Mouse (Mus musculus): ENCODE measurements around the gene 1700020A23Rik.

Gene 1700020A23Rik

DNA sequence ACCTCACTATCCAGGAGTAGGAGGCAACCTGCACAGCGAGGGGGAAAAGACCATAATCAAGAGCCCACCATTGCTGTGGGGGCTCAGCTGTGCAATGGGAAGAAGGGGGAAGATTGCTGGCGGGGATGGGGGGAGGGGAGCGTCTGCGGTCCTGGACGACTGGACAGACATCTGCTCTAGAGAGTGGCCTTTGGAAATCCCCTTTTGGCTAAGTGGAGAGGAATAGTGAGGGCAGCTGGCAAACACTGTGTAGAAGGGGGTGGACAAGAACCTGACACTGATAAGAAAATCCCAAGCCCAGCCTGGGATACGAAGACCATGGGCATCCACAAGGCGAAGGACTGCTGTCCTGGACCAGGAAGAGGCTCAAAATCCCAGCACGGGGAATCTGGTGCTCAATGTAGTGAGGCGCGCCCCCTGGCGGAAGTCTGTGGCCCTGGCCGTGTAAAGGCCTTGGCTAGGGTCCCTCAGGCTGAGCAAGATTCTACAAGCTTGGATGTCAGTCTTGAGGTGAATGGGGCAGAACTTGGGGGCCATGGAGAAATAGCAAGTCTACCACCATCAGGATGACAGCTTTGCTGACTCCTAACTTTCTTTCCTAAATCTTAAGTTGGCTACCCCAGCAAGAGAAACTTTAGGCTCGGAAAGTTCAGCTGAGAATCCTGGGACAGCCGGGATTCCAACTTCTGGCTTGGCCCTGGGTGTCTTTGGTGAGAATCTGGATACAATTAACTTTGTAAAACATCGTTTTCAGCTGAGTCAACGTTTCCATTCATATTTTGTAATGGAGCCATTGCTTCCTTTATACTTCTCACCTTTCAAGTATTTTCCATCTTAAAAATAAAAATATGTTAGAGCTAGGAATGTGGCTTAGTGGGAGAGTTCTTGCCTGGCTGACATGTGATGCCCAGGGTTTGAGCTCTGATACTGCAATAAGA lies 6.8 kb downstream of the 1700020A23Rik start:
- peak; percentile 93 to 94 for DNase-seq

DNA sequence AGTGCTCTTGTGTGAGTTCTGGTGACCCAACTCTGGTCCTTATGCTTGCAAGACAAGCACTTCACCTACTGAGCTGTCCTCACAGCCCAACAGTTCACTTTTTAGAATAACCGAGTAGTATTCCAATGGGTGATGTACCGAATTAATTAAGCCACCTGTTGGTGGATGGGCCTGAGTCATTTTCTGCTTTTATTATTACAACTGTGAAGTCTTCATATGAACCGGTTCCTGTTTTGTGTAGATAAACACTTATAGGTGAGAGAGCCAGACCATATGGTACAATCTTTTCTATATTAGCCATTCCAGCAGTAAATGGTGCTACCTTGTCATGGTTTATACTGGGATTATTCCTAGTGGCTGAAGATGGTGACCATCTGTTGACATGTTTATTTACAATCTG lies 7.7 kb downstream of the 1700020A23Rik start:
- DNase-seq, result no peak

DNA sequence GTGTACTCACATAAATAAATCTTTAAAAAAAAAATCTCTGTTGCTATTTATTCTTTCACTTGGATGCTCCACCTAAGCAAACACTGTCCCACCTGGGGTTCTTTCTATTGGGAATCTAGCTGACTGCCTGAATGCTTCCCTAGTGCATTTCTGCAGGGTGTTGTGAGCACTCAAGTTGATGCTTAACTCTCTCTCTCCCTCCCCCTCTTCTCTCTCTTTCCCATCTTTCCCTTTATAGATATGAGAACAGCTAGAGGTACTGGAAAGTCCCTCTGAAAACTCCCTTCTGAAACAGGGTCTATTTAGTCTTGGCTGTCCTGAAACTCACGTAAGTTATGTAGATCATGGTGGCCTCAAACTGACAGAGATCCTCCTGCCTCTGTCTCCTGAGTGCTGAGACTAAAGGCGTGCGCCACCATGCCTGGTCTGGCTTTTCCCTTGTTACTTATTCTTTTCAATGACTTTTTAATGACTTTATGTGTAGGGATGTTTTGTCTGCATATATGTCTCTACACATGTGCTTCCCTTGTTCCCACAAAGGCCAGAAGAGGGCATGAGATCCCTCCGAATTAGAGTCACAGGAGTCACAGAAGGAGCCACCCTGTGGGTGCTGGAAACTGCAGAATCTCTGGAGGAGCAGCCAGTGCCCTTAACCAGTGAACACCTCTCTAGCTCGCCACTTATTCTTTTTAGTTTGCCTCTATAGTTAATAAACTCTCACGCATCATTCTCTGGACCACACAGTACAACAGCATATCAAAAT lies 9.2 kb downstream of the 1700020A23Rik start:
- peak in 1 of 2 experiments; percentile 19 for DNase-seq

DNA sequence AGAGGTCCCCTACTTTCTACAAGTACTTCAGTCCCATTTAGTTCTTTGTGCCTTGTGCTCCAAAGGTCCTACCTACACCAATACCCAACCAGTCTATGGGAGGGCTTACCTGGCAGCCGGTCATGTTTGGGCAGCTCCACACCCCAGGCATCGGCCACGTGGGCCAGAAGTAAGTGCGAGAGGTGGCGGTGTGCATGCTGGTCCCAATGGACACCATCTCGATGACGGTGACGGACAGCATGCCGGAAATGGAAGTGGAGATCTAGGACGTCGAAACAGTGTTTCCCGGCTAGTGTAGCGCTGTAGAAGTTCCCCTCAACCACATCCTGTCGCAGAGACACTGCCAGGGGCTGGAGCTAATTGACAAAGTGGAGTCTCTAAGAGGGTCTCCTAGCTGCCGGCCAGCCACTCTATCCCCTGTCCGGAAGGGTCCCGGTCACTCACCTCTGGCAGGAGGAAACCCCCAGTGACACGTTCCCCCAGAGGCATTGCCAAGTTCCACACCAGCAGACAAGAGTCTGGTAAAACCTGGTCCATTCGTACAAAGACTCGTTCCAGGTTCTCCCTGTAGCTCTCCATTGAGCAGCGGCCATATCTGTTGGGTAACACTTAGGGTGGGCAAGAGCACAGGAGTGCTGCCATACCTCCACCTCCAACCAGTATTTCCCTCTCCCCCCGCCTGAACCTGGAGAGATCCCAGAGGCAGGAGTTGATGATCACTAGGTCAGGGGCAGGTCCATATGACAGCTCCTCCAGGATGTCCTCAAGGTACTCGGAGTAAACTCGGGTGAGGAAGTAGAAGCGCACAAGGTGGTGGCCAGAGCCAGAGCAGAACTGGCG lies 16.9 kb downstream of the 1700020A23Rik start:
- no peak for DNase-seq

DNA sequence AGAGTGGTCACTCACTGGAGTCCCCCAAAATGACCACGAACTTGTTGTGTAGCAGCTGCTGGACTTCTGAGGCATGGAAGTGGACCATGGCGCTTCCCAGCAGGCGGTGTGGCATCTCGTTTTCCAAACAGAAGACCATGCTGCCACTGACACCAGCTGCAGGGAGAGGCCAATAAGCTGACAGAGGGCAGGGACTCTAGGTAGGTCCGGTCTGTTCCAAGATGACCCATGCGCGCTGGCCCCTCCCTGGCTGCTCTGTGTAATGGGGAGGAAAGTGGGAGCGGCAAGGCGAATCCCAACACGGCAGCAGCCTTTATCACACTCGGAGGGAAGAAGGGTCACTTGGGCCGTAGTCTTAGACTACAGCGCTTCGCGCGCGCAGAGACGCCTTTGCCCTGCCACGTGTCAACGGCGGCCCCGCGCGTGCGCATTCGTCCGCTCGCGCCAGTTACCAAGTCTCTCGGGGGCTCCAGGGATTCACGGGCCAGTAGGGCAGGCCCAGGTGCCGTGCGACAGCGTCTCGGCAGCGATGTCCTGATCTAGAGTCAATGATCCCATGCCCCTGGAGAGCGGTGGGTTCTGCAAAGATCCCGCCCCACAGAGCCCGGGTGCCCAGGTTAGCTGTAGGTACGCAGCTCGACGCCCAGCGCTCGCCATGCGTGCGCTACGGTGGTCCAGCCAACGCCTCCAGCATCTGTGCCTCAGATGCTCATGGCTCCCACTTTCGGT lies 18.5 kb downstream of the 1700020A23Rik start:
- DNase-seq, result peak; percentile 86 to 92

DNA sequence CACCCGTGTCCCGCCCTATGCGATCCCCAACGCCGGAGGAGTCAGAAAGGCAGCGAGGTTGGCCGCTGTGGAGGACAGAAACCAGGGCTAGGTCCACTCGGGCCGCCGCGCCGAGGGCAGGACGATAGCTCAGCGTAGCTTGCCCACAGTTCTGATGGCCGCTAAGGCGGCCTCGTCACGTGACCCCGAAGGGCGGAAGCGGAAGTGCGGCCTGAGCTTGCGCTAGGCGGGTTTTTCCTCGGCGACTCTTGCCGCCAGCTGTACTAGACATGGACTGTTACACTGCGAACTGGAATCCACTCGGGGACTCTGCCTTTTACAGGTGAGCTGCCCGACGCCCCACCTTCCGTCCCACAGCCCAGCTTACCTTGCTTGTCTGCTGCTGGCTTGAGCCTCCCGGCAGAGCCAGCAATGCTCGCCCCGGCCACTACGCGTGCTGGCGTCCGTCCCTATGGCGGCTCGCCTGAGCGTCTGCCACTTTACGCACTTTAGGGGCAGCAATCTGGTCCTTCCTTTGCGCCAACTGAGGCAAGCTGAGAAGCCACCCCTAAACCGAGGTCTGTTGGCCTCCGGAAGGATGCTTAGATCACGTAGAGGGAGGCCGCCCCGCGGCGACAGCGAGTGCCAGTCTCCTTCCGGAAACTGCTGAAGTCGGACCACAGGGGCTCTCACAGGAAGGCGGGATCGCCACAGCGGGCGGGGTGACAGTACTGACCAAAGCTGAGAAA lies 19.2 kb downstream of the 1700020A23Rik start, which contains the start of the genes Vps16 and Pced1a:
Gene Vps16 (plus strand): TSS at position 214 of the 728 bp plus-strand sequence.
Gene Pced1a (minus strand): TSS at position 576 of the 728 bp plus-strand sequence.
- peak; percentile 95 to 97 for DNase-seq

DNA sequence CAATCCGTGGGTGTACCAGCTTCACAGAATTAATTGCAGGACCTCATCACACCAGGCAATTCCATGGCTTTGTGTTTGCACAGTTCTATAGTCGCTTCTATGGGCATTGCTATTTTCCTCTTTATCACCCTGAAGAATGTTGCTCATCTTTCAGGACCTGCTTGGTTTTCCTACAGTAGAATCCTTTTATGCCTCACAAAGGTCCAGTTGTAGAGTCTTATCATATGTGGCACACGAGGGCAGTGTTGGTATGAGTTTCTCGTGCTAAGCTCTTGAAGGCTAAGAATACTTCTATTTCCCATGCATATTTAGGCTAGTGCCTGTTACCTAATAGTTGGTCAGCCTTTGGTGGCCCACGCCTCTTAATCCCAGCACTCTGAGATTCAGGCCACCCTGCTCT lies 20.1 kb downstream of the 1700020A23Rik start:
- peak in 1 of 2 experiments; percentile 9 for DNase-seq

DNA sequence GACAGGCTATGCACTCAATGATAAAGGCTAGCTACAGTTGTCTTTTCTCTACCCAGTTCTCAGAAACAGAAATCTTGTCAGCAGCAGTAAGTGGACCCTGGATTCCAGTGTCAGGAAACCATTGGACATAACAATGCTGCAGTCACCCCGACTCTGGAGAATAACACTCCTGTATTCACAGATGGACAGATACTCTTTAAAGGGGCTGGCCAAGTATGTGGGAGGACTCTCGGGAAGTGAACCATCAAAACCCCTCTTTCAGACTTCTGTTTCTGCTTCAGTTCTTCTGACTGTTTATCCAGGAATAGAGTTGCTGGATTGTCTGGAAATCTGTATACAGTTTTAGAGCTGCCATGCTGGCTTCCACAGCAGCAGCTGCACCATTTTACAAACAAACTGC lies 24.8 kb downstream of the 1700020A23Rik start:
- DNase-seq, result no peak

DNA sequence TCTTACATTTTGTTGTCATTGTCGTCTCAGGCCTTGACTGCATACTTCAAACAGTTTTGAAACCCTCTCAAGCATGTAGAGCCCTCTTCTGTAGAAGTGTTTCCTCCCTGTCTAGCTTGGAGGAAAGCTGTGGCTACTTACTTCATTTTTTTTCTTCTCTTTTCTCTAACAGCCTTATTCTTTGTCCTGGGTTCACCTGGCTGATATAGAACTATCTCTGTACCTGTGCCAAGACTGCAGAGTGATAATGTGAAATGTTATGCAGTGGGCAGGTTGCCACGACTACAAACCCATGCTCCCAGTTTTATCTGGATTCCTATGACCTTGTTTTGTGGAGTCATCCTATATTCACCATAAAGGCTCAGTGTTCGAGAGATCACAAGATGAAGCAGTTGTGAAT lies 25.4 kb downstream of the 1700020A23Rik start:
- DNase-seq, result no peak

DNA sequence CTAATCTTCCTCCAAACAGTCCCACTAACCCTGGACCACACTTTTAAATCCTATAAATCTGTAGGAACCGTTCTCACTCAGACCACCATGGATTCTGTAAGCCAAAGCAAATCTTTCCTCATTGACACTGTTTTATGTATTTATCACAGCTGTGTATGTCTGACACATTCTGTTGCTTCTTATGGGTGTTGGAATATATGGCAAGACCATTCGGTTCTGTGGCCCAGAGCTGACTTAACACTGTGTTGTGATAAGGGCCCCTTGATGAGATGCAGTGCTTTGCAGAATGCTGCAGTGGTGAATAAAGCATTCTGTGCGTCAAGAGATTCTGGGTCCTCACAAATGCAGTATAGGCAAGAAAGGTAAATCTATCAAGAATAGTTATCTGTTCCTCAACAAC lies 27.1 kb downstream of the 1700020A23Rik start:
- DNase-seq, result no peak

DNA sequence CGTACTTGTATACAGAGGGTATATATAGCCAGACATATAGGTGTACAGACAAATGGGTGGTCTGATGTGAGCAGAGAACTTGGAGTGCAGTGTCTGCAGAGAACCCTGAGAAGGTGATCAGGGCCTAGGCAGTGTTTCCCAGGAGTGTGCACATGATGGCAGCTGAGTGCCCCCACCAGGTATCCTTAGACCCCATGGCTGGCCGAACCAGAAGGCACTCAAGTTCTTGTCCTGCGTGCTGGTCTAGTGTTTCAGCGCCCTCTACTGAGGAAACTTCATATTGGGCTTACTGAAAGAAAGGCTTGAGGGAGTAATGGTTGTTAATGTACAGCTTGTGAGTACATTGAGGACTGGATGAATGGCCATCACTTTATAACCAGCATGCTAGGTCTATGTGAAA lies 28.1 kb downstream of the 1700020A23Rik start:
- peak in 1 of 2 experiments; percentile 56 for DNase-seq

DNA sequence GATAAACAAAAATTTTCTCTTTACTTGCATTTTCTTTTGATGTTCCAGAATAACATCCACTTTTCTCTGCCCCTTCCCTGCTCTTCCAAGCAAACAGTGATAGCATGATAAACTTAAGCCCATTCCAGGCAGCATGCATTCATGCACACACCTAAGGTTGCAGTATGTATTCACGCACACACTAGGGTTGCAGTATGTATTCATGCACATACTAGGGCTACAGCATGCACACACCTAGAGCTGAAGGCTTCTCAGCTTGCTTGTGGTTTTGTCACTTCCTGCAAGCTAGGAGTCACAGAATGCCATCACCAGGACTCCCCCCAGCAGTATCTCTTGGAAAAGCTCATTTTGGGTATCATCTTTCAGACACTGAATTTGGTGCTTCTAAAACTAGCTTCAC lies 31.7 kb downstream of the 1700020A23Rik start:
- no peak for DNase-seq

DNA sequence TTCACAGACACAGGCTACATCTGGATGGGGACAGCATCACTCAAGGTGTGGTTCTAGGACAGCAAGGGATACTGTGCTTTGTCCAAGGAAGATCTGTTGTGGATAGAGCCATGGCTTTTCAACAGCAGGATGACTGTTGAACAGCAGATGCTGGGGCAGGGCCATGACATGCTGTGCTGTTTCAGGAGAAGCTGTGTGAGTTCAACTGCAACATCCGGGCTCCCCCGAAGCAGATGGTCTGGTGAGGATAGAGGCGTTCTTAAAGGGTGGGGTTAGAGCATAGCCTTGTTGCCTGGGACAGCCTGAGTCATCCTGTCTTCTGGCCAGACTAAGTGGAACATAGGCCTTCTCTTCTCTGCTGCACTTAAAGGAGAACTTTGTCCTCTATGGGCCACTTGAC lies 33.8 kb downstream of the 1700020A23Rik start:
- no peak for DNase-seq

DNA sequence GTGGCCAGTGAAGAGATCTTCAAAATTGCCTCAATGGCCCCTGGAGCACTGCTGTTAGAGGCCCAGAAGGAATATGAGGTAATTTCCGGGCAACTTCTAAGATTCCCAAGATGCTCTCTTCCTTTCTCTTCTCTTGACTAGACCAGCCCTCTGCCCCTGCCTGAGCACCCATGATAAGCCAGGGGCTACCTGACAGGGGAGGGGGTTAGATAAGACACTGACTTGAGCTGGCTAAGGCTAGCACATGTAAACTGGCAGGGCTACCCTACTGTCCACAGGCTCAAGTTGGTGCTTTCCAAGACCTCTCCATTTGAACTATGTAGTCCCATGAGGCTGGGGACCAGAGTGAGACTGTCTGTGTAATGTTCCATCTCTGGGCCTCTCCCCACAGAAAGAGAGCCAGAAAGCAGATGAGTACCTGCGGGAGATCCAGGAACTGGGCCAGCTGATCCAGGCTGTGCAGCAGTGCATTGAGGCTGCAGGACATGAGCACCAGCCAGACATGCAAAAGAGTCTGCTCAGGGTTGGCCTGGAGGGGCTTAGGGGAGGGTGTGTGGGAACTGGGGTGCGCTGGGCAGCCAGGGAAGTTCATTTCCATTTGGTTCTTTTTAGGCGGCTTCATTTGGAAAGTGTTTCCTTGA lies 34.9 kb downstream of the 1700020A23Rik start:
- no peak for DNase-seq

DNA sequence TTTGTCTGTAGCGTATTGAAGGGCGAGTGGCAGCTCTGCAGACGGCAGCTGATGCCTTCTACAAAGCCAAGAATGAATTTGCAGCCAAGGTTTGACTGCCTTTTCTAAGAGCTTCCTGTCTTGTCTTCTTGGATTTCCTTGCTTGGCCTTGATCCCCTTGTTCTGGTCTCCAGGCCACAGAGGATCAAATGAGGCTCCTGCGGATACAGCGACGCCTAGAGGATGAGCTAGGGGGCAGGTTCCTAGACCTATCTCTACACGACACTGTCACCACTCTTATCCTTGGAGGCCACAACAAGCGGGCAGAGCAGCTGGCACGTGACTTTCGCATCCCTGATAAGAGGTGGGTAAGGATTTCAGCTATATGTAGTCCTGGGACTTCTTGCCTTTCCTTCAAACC lies 37.1 kb downstream of the 1700020A23Rik start:
- DNase-seq, result no peak

DNA sequence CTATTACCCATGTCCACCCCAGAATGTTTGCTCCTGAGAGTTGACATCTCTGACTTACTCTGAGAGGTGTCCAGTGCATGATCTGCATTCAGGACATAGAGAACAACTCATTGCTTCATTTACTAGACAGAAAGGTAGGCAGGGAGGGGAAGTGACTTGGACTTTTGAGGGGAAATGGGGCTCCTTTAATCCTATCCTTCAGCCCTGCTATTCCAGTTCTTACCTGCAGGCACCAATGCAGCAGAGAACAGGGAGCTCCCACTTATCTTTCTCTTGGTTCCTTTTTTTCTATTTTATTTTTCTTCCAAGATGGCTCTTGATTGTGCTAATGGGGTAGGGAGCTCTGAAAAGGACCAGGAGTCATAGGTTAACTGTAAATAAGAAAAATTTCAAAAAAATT lies 43.4 kb downstream of the 1700020A23Rik start:
- DNase-seq, result no peak

DNA sequence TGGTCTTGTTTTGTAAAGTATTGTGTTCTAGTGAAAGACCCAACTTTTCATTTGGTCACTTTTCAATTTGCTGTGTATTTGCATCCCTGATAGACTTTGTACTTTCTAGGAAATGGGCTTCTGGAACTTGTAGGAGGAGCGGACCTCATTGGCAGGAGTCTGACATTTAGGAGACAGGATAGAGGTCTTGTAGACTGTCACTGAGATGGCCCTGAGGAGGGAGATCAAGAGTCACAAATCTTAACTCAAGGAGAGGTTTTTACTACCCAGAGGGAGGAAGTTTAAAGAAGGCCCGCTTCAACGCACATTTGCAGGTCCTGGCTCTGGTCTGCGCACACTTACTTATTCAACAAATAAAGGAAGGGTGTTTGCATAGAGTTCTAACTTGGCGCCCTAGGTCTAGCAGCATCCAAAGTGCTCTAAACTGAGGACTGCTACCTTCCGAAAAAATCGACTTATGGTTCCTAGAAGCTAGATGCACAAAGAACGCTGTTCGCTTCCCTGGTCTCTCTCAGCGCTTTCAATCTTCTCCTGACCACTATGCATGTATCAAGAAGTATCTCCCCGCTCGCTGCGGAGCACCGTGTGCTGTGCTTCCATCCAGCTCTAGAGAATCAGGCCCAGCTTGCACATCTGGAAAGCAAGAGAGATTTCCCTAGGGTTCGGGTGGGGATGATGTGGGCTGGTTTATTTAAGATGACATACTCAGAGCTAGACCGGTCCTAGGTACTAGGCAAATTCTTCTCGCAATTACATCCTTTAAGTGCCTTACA lies 44.1 kb downstream of the 1700020A23Rik start:
- DNase-seq, result peak in 1 of 2 experiments; percentile 23

DNA sequence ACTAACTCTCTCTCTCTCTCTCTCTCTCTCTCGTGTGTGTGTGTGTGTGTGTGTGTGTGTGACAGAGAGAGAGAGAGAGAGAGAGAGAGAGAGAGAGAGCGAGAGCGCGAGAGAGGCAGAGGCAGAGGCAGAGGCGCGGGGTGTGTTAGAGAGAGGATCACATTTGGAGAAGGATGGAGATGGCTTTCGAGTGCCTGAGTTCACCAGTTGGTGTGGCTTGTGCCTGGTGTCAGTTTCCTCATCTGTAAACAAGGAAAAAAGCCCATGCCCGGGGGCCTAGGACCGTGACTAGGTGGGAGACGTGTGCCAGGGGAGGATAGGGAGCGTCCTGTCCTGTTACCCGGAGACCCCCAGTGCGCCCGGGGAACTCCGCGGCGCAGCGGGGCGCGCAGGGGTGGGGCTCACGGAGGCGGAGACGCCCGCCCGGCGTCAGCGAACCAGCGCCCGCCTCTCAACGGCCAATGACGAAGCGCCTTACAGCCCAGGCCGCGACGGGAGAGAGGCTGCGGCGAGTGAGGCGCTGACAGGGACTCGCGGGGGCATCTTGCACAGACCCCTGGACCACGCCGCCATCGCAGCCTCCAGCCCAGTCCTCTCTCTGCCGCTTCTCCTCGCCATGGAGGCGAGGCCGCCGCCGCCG lies 44.9 kb downstream of the 1700020A23Rik start, which contains the start of gene Ptpra:
Gene Ptpra (plus strand): TSS at position 485 of the 640 bp plus-strand sequence.
- DNase-seq, result peak; percentile 93 to 95

DNA sequence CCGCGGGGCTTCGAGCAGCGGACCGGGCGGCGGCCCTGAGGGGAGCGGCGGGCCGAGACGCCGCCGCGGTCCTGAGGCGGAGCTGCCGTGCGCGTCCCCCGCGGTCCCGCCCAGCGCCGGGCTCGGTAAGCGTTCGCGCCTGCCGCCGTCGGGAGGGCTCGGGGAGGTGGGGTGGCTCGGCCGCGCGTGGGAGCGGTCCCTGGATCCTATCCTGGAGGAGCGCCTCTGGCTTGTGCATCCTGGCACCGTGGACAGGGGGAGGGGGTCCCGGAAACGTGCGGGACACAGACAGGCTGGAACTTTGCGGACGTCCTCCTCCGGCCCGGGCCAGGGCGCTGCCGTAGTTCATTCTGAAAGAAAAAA lies 45.4 kb downstream of the 1700020A23Rik start:
- DNase-seq, result peak; percentile 77 to 86

All from kidney, postnatal 4 days (tissue).